Mouse (Mus musculus) hindbrain, embryonic 12.5 days (tissue): ENCODE results near the gene Hist2h2ac. TPM values are rescaled to one million over a fixed set of nuclear protein-coding genes. Genes with fewer than 3 reads are reported as not detected.

Experiments used
- ATAC-seq: fragments of 200-750 bp; cut with Nextera tagmentation; 2 replicates; pipeline ENCODE4 v1.8.0; 2017; ENCODE audit warnings: moderate TSS enrichment; ENCODE audit not compliant: low FRiP score
- H3K27ac ChIP-seq: fragments of 300-500 bp; sonication (generic); 2 replicates; pipeline ENCODE4 v1.5.1; 2016; ENCODE audit warnings: mild to moderate bottlenecking
- H3K27me3 ChIP-seq: fragments of 300-500 bp; sonication (generic); 2 replicates; pipeline ENCODE4 v1.6.1; 2016; ENCODE audit warnings: mild to moderate bottlenecking
- H3K36me3 ChIP-seq: fragments of 300-500 bp; sonication (generic); 2 replicates; pipeline ENCODE4 v1.6.1; 2016; ENCODE audit warnings: mild to moderate bottlenecking
- H3K4me1 ChIP-seq: fragments of 300-500 bp; sonication (generic); 2 replicates; pipeline ENCODE4 v1.6.1; 2016
- H3K4me2 ChIP-seq: fragments of 300-500 bp; sonication (generic); replicated peaks from 2 replicates; pipeline ENCODE4 v1.6.1; 2016; ENCODE audit warnings: mild to moderate bottlenecking
- H3K4me3 ChIP-seq: fragments of 300-500 bp; sonication (generic); 2 replicates; pipeline ENCODE4 v1.5.1; 2016; ENCODE audit warnings: mild to moderate bottlenecking
- H3K9ac ChIP-seq: fragments of 300-500 bp; sonication (generic); 2 replicates; pipeline ENCODE4 v1.6.1; 2016; ENCODE audit warnings: mild to moderate bottlenecking, moderate library complexity
- H3K9me3 ChIP-seq: fragments of 300-500 bp; sonication (generic); replicated peaks from 2 replicates; pipeline ENCODE4 v1.6.1; 2016; ENCODE audit warnings: mild to moderate bottlenecking
- WGBS: fragments of 180-500 bp; shearing (Covaris S2); methylation state at CpG from one replicate; pipeline ENCODE4 v1.1.7; 2016; 5-methylcytosine and 5-hydroxymethylcytosine counted together
- microRNA-seq: library from miRNA; unstranded; fragments of <30 nt; microRNA quantifications from one replicate; pipeline ENCODE4, GENCODE M21; 2017
- polyA plus RNA-seq: library from polyadenylated mRNA; unstranded; fragments of >200 nt; fragmentation: Nextera tagmentation; extraction: Ambion mirVana; gene quantifications from 2 replicates; pipeline ENCODE4 v1.2.1, GENCODE M21; 2016

The Hist2h2ac gene
- polyA plus RNA-seq, 1 experiment from 2014 or later: 7.0 TPM

DNA sequence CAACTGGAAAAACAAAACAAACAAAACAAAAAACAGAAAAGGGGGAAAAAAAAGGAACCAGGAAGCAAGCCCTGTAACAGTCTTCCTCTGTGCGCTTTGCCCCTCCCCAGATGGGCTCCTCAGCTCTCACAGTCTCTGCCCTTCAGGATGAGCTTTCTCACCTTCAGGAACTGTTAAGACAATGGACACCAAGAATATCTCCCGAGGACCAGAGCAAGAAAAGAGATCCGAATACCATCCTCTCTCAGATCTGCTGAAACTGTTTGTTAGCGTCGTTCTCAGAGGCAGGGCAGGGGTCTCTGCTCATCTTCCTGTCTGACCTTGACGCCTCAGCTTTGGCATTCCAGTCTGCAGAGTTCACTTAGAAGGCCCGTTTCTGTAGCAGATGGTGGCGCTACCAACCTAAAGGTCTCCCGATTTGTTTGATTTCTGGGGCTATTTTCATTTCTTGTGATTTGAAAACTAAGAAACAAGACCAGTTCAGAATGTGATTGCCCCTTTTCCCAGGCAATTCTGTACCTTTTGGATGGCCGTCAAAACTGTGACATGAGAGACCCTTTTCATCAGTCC is 49.6 kb downstream of the Hist2h2ac start:
- peak overlapping the region; percentile 99 for H3K27ac ChIP-seq

More for the DNA sequence above, 49.6 kb downstream of the Hist2h2ac start:
- Histone ChIP-seq H3K9ac (peak overlapping the region; percentile 90; the same call in 1 of the 2 replicates), H3K4me3 (peak overlapping the region; percentile 90), H3K27me3 (no peaks in the 10 kb centered on the region), H3K4me1 (peaks cover 35% of the 10 kb centered on the region), H3K9me3 (no peaks in the 10 kb centered on the region), H3K4me2 (peak overlapping the region; percentile 97), H3K36me3 (peaks cover 21% of the 10 kb centered on the region)
- 72% methylated on average over 10 of the region's 10 CpGs for WGBS
- ATAC-seq: no peak

Small RNA genes within 50 kb of the gene (microRNA-seq; reads per million reads assigned to microRNA genes)
- gene Gm44492: not detected
- not detected for gene Gm47311
- gene Gm47313: not detected

Other genes starting within 250 kb of the Hist2h2ac start
- 77.4 and 79.3 TPM in 2 replicates for gene Plekho1, start 224.9 kb downstream of the Hist2h2ac start, polyA plus RNA-seq
- gene Vps45, start 162.4 kb downstream of the Hist2h2ac start, polyA plus RNA-seq: 45.4 and 48.3 TPM in 2 replicates
- 17.3 and 18.2 TPM in 2 replicates for gene Otud7b, start 116.4 kb downstream of the Hist2h2ac start, polyA plus RNA-seq
- 20.8 and 23.0 TPM in 2 replicates for gene Mtmr11, start 58.9 kb downstream of the Hist2h2ac start, polyA plus RNA-seq
- 164 and 170 TPM in 2 replicates for gene Sf3b4, start 48.5 kb downstream of the Hist2h2ac start, polyA plus RNA-seq
- gene Sv2a, start 39.7 kb downstream of the Hist2h2ac start, polyA plus RNA-seq: 44.5 and 44.9 TPM in 2 replicates
- gene Bola1, start 1.2 kb downstream of the Hist2h2ac start, polyA plus RNA-seq: 54.4 and 59.8 TPM in 2 replicates
- not detected in 2 replicates for gene Hist2h2ab, start 1.0 kb downstream of the Hist2h2ac start, polyA plus RNA-seq
- gene Hist2h2be, start 239 bp upstream of the Hist2h2ac start, polyA plus RNA-seq: 5.8 and 7.0 TPM in 2 replicates
- 4.9 and 6.7 TPM in 2 replicates for gene Hist2h3c2, start 18.2 kb upstream of the Hist2h2ac start, polyA plus RNA-seq
- 49.8 and 72.3 TPM in 2 replicates for gene Hist2h2aa2, start 19.4 kb upstream of the Hist2h2ac start, polyA plus RNA-seq
- 16.0 and 22.0 TPM in 2 replicates for gene Hist2h2aa1, start 24.6 kb upstream of the Hist2h2ac start, polyA plus RNA-seq
- gene Hist2h3c1, start 25.8 kb upstream of the Hist2h2ac start, polyA plus RNA-seq: 0.71 and 0.91 TPM in 2 replicates
- 5.0 and 10.9 TPM in 2 replicates for gene Hist2h4, start 42.4 kb upstream of the Hist2h2ac start, polyA plus RNA-seq
- gene Hist2h3b, start 47.8 kb upstream of the Hist2h2ac start, polyA plus RNA-seq: 39.7 and 58.2 TPM in 2 replicates
- gene Hist2h2bb, start 48.9 kb upstream of the Hist2h2ac start, polyA plus RNA-seq: 8.6 and 14.4 TPM in 2 replicates
- gene Fcgr1, start 73.1 kb upstream of the Hist2h2ac start, polyA plus RNA-seq: 2.0 TPM in 2 replicates
- not detected in 2 replicates for gene BC107364, start 231.4 kb upstream of the Hist2h2ac start, polyA plus RNA-seq